Mouse (Mus musculus) CH12.LX (cell line): ENCODE measurements around the gene Xkr7. TPM values are rescaled to one million over a fixed set of nuclear protein-coding genes. Genes with fewer than 3 reads are reported as not detected.

ENCODE experiments used
- DNase-seq: peaks from one replicate; pipeline ENCODE4 v3.0.0-alpha.2; 2013; ENCODE audit errors: extremely low read depth
- H3K27ac ChIP-seq: 2 replicates; pipeline ENCODE4 v1.5.1; 2012; ENCODE audit warnings: low read depth, mild to moderate bottlenecking, control low read depth, moderate library complexity; ENCODE audit not compliant: insufficient read depth
- H3K27me3 ChIP-seq: replicated peaks from 2 replicates; pipeline ENCODE3; 2012; ENCODE audit warnings: inconsistent platforms
- H3K36me3 ChIP-seq, 2 experiments: replicated peaks in 1 of 2; 2 replicates each; pipeline versions ENCODE3 to v1.6.1; 2012; ENCODE audit warnings: inconsistent platforms in 1 of 2, low read length in 1 of 2, mild to moderate bottlenecking in 1 of 2, mixed read lengths in 1 of 2, moderate library complexity in 1 of 2; ENCODE audit not compliant: control insufficient read depth in 1 of 2, insufficient read depth in 1 of 2
- H3K4me1 ChIP-seq, 2 experiments: 2 replicates each; pipeline ENCODE4 v1.6.1; 2012; ENCODE audit warnings: inconsistent platforms in 1 of 2, moderate library complexity in 1 of 2; ENCODE audit not compliant: insufficient read depth in 2 of 2, control insufficient read depth in 1 of 2
- H3K4me2 ChIP-seq: 2 replicates; pipeline ENCODE4 v1.6.1; 2012; ENCODE audit warnings: low read depth, mild to moderate bottlenecking, control low read depth; ENCODE audit not compliant: poor library complexity, insufficient read depth, severe bottlenecking
- H3K4me3 ChIP-seq, 3 experiments: fragments of 150-350 bp in 1 of 3; sonication (generic) in 1 of 3; replicated peaks in 1 of 3; 2 replicates each; pipeline versions ENCODE3 to v1.5.1; 2011 to 2012; ENCODE audit warnings: low read depth in 2 of 3, low read length in 2 of 3, mild to moderate bottlenecking in 2 of 3, moderate library complexity in 2 of 3, control low read depth in 1 of 3, improper control_type of control experiment in 1 of 3, inconsistent platforms in 1 of 3, mixed read lengths in 1 of 3; ENCODE audit not compliant: poor library complexity in 1 of 3
- H3K79me2 ChIP-seq: replicated peaks from 2 replicates; pipeline ENCODE4 v1.6.1; 2012; ENCODE audit warnings: mild to moderate bottlenecking, moderate library complexity; ENCODE audit not compliant: control insufficient read depth, poor library complexity, insufficient read depth, severe bottlenecking; ENCODE audit errors: extremely low read depth
- H3K9ac ChIP-seq: 2 replicates; pipeline ENCODE4 v1.6.1; 2012; ENCODE audit warnings: low read depth, mild to moderate bottlenecking, control low read depth, moderate library complexity; ENCODE audit not compliant: insufficient read depth
- H3K9me3 ChIP-seq: replicated peaks from 2 replicates; pipeline ENCODE3; 2012; ENCODE audit warnings: low read length, inconsistent platforms, mixed read lengths
- BHLHE40 ChIP-seq: IDR thresholded peaks from 2 replicates; pipeline ENCODE4 v1.6.1; 2011; ENCODE audit warnings: mild to moderate bottlenecking, low read depth, low read length, improper control_type of control experiment
- CHD1 ChIP-seq: IDR thresholded peaks from 2 replicates; pipeline ENCODE4 v1.6.1; 2012; ENCODE audit warnings: low read depth, low read length, improper control_type of control experiment, inconsistent platforms
- CTCF ChIP-seq, 2 experiments: IDR thresholded peaks in 1 of 2; conservative IDR thresholded peaks in 1 of 2; 2 replicates each; pipeline ENCODE4 v1.5.1; 2011 to 2012; ENCODE audit warnings: low read depth in 2 of 2, low read length in 2 of 2, improper control_type of control experiment in 1 of 2, inconsistent platforms in 1 of 2, mild to moderate bottlenecking in 1 of 2, moderate library complexity in 1 of 2
- E2F4 ChIP-seq: IDR thresholded peaks from 2 replicates; pipeline ENCODE4 v1.6.1; 2011; ENCODE audit warnings: low read depth, low read length, improper control_type of control experiment; ENCODE audit not compliant: insufficient replicate concordance
- ELF1 ChIP-seq: IDR thresholded peaks from 2 replicates; pipeline ENCODE4 v1.6.1; 2014; ENCODE audit warnings: low read depth, mild to moderate bottlenecking, inconsistent platforms, low read length, improper control_type of control experiment
- ETS1 ChIP-seq: conservative IDR thresholded peaks from 2 replicates; pipeline ENCODE4 v1.6.1; 2012; ENCODE audit warnings: low read depth, mild to moderate bottlenecking, inconsistent platforms, low read length, improper control_type of control experiment, moderate library complexity
- GABPA ChIP-seq: IDR thresholded peaks from 2 replicates; pipeline ENCODE4 v1.6.1; 2012; ENCODE audit warnings: low read depth, low read length, improper control_type of control experiment, inconsistent platforms; ENCODE audit not compliant: insufficient replicate concordance
- HCFC1 ChIP-seq: IDR thresholded peaks from 2 replicates; pipeline ENCODE4 v1.6.1; 2012; ENCODE audit warnings: low read depth, mild to moderate bottlenecking, inconsistent platforms, low read length, improper control_type of control experiment
- JUN ChIP-seq: IDR thresholded peaks from 2 replicates; pipeline ENCODE4 v1.6.1; 2011; ENCODE audit warnings: low read depth, mild to moderate bottlenecking, low read length, improper control_type of control experiment, moderate library complexity; ENCODE audit not compliant: insufficient read depth
- JUND ChIP-seq: conservative IDR thresholded peaks from 2 replicates; pipeline ENCODE4 v1.6.1; 2011; ENCODE audit warnings: low read depth, low read length, improper control_type of control experiment
- MAFK ChIP-seq: IDR thresholded peaks from 2 replicates; pipeline ENCODE4 v1.6.1; 2011; ENCODE audit warnings: low read length, improper control_type of control experiment; ENCODE audit not compliant: insufficient replicate concordance
- MAZ ChIP-seq: IDR thresholded peaks from 2 replicates; pipeline ENCODE4 v1.6.1; 2012; ENCODE audit warnings: low read depth, mild to moderate bottlenecking, inconsistent platforms, low read length, improper control_type of control experiment, moderate library complexity
- MXI1 ChIP-seq: IDR thresholded peaks from 2 replicates; pipeline ENCODE4 v1.6.1; 2011; ENCODE audit warnings: mild to moderate bottlenecking, low read depth, low read length, improper control_type of control experiment
- NELFE ChIP-seq: IDR thresholded peaks from 2 replicates; pipeline ENCODE4 v1.6.1; 2011; ENCODE audit warnings: low read depth, low read length, improper control_type of control experiment
- RAD21 ChIP-seq: IDR thresholded peaks from 2 replicates; pipeline ENCODE4 v1.6.1; 2011; ENCODE audit warnings: low read depth, mild to moderate bottlenecking, low read length, improper control_type of control experiment, moderate library complexity
- RCOR1 ChIP-seq: conservative IDR thresholded peaks from 2 replicates; pipeline ENCODE4 v1.6.1; 2012; ENCODE audit warnings: low read depth, mild to moderate bottlenecking, inconsistent platforms, low read length, improper control_type of control experiment
- SIN3A ChIP-seq: IDR thresholded peaks from 2 replicates; pipeline ENCODE4 v1.6.1; 2012; ENCODE audit warnings: low read length, improper control_type of control experiment, inconsistent platforms
- SMC3 ChIP-seq: IDR thresholded peaks from 2 replicates; pipeline ENCODE4 v1.6.1; 2011; ENCODE audit warnings: low read depth, low read length, improper control_type of control experiment
- TBP ChIP-seq: conservative IDR thresholded peaks from 2 replicates; pipeline ENCODE4 v1.6.1; 2011; ENCODE audit warnings: low read depth, low read length, improper control_type of control experiment
- UBTF ChIP-seq: IDR thresholded peaks from 2 replicates; pipeline ENCODE4 v1.6.1; 2012; ENCODE audit warnings: low read depth, mild to moderate bottlenecking, inconsistent platforms, low read length, improper control_type of control experiment, moderate library complexity
- USF1 ChIP-seq: IDR thresholded peaks from 2 replicates; pipeline ENCODE4 v1.6.1; 2014; ENCODE audit warnings: low read depth, mild to moderate bottlenecking, inconsistent platforms, low read length, improper control_type of control experiment
- USF2 ChIP-seq: conservative IDR thresholded peaks from 2 replicates; pipeline ENCODE4 v1.6.1; 2011; ENCODE audit warnings: low read depth, low read length, improper control_type of control experiment
- ZC3H11A ChIP-seq: IDR thresholded peaks from 2 replicates; pipeline ENCODE4 v1.6.1; 2012; ENCODE audit warnings: low read depth, mild to moderate bottlenecking, inconsistent platforms, low read length, improper control_type of control experiment
- ZKSCAN1 ChIP-seq: IDR thresholded peaks from 2 replicates; pipeline ENCODE4 v1.6.1; 2012; ENCODE audit warnings: low read depth, inconsistent platforms, low read length, improper control_type of control experiment, borderline replicate concordance
- ZNF384 ChIP-seq: IDR thresholded peaks from 2 replicates; pipeline ENCODE4 v1.6.1; 2012; ENCODE audit warnings: low read depth, low read length, improper control_type of control experiment, inconsistent platforms
- dilution Hi-C: fragments of 300-500 bp; cut with MboI; formaldehyde crosslinking; loops from 2 replicates; pipeline ENCODE4 v1.14.3; 2020; ENCODE audit warnings: low sequenced_read_pairs; ENCODE audit not compliant: extremely low pct_unique_long_range_greater_than_20kb, extremely low pct_ligation_motif_present
- in situ Hi-C: fragments of 300-500 bp; cut with MboI; formaldehyde crosslinking; loops from 3 replicates; pipeline ENCODE4 v1.14.3; 2019; ENCODE audit warnings: low sequenced_read_pairs, low pct_ligation_motif_present, low pct_unique_long_range_greater_than_20kb, mixed read lengths
- polyA plus RNA-seq: library from polyadenylated mRNA; unstranded; fragments of >175 nt; gene quantifications from 2 replicates; pipeline ENCODE4 v1.2.1, GENCODE M21; 2012; ENCODE audit warnings: low read depth; ENCODE audit not compliant: insufficient read length
- total RNA-seq, 2 experiments: library from RNA; depleted of rRNA; stranded (reverse); fragments of 300-350 nt in 1 of 2; fragments of >200 nt in 1 of 2; gene quantifications; 2 replicates each; pipeline ENCODE4 v1.2.3; 2012 to 2014

The Xkr7 gene
- total and polyA plus RNA-seq, 3 experiments, result not detected

GRCm38 (mm10) chr2:153058365-153058764, 26.7 kb downstream of the Xkr7 start:
- dilution Hi-C loops, result no loop called here
- H3K9ac ChIP-seq, result no peak overlapping the region
- no peak for TF ChIP-seq CHD1
- no peak for TF ChIP-seq USF1
- TF ChIP-seq BHLHE40, result no peak
- TF ChIP-seq GABPA, result no peak
- TF ChIP-seq SIN3A, result no peak
- TF ChIP-seq CTCF (conservative IDR thresholded peaks at IDR 0.05 in 1 of 2, IDR thresholded peaks at IDR 0.05 in 1 of 2; ENCODE audit: low read depth in 2 of 2, low read length in 2 of 2), result no peak
- TF ChIP-seq ZKSCAN1, result no peak
- no peak for TF ChIP-seq RCOR1
- TF ChIP-seq ETS1, result no peak
- TF ChIP-seq MAZ, result no peak
- no peak for TF ChIP-seq JUND
- TF ChIP-seq, all 38 proteins: peak for 0
- in situ Hi-C loops, result no loop called here
- DNase-seq, result no peak
- no peaks in the 10 kb centered on the region for H3K9me3 ChIP-seq
- H3K4me3 ChIP-seq, result no peak overlapping the region
- H3K4me1 ChIP-seq, result peaks cover 4 to 29% of the 10 kb centered on the region in 2 experiments; a peak in 3 of 4 replicates
- H3K4me2 ChIP-seq, result no peak overlapping the region
- H3K79me2 ChIP-seq, result no peaks in the 10 kb centered on the region
- no peak overlapping the region for H3K27ac ChIP-seq
- H3K27me3 ChIP-seq, result peaks cover 84% of the 10 kb centered on the region
- no peaks in the 10 kb centered on the region for H3K36me3 ChIP-seq

- DNase-seq, result no peak
- Histone ChIP-seq H3K4me2 (no peak overlapping the region), H3K27me3 (peaks cover 83% of the 10 kb centered on the region), H3K9me3 (no peaks in the 10 kb centered on the region), H3K9ac (no peak overlapping the region), H3K79me2 (no peaks in the 10 kb centered on the region), H3K4me1 (peaks cover 4 to 29% of the 10 kb centered on the region in 2 experiments; a peak in 3 of 4 replicates), H3K36me3 (no peaks in the 10 kb centered on the region), H3K27ac (no peak overlapping the region), H3K4me3 (no peak overlapping the region)
- dilution Hi-C loops (no loop called here), in situ Hi-C loops (no loop called here)
- TF ChIP-seq ZNF384, result no peak
- TF ChIP-seq HCFC1, result no peak
- TF ChIP-seq CTCF (conservative IDR thresholded peaks at IDR 0.05 in 1 of 2, IDR thresholded peaks at IDR 0.05 in 1 of 2; ENCODE audit: low read depth in 2 of 2, low read length in 2 of 2), result no peak
- no peak for TF ChIP-seq UBTF
- TF ChIP-seq MAFK, result no peak
- no peak for TF ChIP-seq RAD21
- no peak for TF ChIP-seq MAZ
- no peak for TF ChIP-seq JUN
- no peak for TF ChIP-seq ELF1
- TF ChIP-seq E2F4, result no peak
- no peak for TF ChIP-seq TBP
- no peak for TF ChIP-seq SMC3
- TF ChIP-seq USF2, result no peak
- no peak for TF ChIP-seq ZC3H11A
- TF ChIP-seq NELFE, result no peak
- TF ChIP-seq MXI1, result no peak
- TF ChIP-seq JUND, result no peak
Measured at GRCm38 (mm10) chr2:153060216-153060615, 28.6 kb downstream of the Xkr7 start.
